Mouse (Mus musculus) neural tube, embryonic 10.5 days (tissue): ENCODE results near the gene Gcdh.
"Not testable (repeated sequence)": the region's sequence is repeated elsewhere in the genome, so short reads cannot be mapped to it uniquely, and the experiment has no call there.

Experiments used
- DNase-seq: peaks from one replicate; pipeline ENCODE4 v3.0.0-alpha.2; 2017; ENCODE audit warnings: low spot score; ENCODE audit errors: extremely low spot score

Gcdh gene

DNA sequence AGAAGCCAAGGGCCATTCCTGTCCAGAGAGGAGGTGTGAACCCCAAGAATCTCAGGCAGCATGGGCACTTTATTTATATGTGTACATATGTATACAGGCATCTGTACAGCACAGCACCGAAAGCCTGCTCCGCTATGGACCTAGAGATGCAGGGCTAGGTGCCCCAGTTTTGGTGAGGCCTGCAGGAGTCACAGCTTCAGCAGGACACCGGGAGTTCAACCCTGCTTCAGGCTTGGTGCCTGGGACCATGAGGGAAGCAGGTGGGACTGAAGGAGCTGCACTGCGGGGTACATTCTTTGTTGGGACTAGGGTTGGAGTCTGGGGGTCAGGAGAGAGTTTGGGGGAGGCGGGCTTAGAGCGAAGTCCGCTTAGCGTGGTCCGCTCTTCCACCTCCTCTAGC lies 18.1 kb upstream of the Gcdh start:
- DNase-seq = no peak

DNA sequence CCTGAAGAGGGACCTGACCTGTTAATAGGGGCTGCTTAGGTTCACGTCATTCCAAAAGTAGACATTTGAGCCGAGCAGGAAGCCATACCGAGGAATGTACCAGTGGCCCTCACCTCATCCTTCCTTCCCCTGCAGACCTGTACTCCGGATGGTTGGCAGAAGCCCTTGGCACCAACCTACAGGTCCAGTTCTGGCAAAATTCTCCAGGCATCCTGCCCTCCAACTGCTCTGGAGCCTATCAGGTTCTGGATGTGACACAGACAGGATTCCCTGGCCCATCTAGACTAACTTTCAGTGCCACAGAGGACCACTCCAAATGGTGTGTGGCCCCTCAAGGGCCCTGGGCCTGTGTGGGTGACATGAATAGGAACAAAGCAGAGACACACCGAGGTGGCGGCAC lies 16.8 kb upstream of the Gcdh start:
- DNase-seq = no peak

DNA sequence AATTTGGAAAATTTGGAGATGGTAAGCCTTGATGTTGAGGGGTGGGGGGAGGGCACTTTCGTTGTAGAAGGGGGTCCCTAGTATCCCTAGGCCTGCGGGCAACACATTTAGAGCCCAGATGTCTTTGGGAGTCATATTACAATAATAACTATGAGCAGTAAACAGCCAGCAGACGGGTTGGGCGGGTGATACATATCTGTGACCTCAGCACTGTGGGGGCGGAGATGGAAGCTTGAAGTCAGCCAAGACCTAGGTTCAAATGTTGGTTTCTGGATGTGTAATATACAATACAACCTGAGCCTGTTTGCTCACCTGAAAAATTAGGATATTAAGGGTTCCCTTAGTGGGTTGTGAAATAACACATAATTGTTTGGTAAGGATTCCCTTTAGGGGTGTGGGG lies 16.2 kb upstream of the Gcdh start:
- no peak for DNase-seq

DNA sequence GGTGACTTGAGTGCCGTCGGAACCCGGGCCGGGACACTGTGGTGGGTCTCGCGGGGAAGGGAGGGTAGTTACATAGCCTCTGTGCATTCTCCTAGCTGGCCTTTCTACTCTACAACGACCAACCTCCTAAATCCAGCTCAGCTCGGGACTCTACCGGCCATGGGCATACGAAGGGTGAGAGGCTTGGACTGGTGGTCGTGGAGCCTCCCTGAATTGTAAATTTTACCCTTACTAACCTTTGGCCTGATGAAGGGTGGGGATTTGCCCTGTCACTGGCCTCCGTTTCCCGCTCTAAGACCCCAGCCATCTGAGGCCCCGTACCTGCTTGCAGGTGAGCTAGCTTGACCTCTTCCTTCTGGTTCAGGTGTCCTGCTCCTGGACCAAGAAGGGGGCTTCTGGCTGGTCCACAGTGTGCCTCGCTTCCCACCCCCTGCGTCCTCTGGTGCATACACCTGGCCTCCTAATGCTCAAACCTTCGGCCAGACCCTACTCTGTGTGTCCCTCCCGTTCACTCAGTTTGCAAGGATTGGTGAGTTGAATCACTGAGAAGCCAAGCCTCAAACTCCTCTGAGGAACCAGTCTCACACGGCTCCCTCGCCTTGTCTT lies 15.5 kb upstream of the Gcdh start:
- no peak for DNase-seq

DNA sequence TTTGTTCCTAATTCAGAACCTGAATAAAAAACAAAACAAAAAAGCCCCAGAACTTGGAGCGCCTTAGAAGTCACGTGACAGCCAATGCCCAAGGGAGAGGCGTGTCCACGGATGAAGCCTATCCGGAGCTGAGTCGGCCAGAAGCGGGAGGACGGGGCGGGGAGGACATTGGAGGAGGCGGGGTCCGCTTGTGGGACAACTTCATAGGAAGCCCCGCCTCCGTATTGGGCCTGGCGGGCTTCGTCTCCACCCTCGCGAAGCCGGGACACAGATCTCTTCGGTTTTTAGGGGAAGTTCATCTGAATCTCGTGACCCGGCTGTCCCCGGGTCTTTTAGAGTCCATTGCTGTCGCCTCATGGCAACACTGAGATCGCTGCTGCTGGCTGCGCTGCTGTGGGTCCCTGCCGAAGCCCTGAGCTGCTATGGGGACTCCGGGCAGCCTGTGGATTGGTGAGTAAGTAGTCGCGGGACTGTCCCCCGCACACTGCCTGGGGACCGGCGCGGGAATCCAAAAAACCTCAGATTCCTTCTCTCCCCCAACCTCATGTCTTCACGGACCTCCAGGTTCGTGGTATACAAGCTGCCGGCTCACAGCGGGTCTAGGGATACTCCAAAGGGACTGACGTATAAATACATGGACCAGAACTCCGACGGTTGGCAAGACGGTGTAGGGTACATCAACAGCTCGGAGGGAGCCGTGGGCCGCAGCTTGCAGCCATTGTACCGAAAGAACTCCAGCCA lies 14.9 kb upstream of the Gcdh start, which contains the start of gene Dnase2a:
Gene Dnase2a, plus strand, starts transcription at position 140 of the 741 bp plus-strand sequence.
- DNase-seq = peak; percentile 92

DNA sequence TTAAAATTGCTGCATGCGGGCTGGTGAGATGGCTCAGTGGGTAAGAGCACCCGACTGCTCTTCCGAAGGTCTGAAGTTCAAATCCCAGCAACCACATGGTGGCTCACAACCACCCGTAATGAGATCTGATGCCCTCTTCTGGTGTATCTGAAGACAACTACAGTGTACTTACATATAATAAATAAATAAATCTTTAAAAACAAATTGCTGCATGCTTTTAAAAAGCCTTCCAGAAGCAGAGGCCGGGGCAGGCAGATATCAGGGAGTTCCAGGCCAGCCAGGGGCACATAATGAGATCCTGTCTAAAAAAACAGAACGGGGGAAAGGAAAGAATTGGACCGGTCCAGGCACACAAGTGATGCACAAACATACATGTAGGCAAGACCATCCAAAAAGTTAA lies 14.3 kb upstream of the Gcdh start:
- DNase-seq = not testable (repeated sequence)

DNA sequence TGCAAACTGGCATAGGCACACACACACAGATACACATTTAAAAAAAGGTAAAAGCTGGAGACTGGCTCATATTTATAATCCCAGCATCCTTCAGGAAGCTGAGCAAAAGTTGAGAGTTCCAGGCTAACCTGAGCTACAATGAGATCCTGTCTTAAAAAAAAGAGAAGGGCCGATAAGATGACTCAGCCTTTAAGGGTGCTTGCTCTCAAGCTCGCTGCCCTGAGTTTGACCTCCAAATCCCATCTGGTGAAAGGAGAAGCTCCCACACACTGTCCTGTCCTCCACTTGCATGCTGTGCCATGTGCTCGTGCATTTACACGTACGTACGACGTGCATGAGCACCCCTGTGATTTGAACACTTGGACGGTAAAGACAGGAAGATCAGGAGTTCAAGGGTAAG lies 13.8 kb upstream of the Gcdh start:
- DNase-seq = no peak

DNA sequence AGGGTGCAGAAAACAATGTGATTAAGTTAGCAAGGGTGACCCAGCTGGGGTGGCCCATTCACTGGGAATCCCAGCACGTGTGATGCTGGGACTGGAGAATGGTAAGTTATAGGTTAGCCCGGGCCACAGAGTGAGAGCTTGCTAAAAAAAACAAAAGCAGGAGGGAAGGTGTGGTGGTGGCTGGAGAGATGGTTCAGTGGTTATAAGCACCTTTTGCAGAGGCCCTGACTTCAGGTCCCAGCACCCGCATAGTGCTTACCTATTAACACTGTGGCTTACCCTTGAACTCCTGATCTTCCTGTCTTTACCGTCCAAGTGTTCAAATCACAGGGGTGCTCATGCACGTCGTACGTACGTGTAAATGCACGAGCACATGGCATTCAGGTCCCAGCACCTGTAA lies 13.3 kb upstream of the Gcdh start:
- no peak for DNase-seq

DNA sequence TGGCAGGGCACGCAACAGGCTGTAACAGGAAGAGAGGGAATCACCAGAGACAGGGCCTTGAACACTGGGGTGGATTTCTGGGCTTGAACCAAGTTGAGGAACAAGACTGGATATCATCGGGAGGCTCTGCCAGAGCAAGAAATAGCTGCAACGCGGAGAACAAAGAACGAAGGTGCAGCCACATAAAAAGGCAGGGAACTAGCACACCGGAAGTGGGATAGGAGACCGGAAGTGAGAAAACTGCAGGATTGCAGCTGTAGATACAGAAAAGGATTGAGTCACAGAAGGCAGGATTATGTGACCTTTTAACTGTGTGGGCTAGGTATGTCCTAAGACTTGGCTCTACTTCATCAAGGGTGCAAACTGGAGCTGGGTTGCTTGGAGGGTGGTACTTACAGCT lies 10.6 kb upstream of the Gcdh start:
- no peak for DNase-seq

DNA sequence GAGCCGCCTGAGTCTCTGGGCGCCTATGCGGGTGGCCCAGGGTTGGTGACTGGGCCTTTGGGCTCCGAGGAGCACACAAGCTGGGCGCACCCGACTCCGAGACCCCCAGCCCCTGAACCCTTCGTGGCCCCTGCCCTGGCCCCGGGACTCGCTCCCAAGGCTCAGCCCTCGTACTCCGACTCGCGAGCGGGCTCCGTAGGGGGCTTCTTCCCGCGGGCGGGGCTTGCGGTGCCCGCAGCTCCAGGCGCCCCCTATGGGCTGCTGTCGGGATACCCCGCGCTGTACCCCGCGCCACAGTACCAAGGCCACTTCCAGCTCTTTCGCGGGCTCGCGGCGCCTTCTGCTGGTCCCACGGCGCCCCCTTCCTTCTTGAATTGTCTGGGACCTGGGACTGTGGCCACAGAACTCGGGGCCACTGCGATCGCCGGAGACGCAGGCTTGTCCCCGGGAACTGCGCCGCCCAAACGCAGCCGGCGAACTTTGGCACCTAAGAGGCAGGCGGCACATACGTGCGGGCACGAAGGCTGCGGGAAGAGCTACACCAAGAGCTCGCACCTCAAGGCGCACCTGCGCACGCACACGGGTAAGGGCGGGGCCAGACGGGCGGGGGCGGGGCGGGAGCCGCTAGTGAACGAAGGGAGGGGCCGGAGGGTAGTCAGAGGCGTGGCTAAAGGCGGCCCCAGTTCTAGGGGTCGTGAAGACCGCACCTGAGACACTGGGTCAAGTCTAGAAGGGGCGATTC lies 9.4 kb upstream of the Gcdh start:
- DNase-seq = peak; percentile 93

DNA sequence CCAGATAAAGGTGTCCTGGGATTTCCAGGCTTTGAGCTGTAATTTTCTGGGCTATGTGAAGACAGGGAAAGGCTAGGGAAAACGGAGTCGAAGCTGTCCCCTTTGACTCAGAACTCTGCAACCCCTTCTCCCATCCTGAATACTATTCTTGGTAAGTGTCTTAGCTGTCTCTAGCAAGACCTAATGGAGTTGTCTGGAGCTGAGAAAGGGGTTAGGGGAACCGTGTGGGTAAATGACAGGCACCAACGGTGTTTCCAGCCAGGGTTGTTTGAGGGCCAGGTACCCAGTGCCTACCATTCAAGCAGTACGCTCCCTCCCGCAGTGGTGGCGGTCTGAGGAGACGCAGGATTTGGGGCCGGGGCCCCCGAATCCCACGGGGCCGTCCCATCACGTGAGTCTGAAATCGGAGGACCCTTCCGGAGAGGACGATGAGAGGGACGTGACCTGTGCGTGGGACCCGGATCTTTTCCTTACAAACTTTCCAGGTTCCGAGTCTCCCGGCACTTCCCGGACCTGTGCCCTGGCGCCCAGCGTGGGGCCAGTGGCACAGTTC lies 8.7 kb upstream of the Gcdh start:
- DNase-seq = no peak

DNA sequence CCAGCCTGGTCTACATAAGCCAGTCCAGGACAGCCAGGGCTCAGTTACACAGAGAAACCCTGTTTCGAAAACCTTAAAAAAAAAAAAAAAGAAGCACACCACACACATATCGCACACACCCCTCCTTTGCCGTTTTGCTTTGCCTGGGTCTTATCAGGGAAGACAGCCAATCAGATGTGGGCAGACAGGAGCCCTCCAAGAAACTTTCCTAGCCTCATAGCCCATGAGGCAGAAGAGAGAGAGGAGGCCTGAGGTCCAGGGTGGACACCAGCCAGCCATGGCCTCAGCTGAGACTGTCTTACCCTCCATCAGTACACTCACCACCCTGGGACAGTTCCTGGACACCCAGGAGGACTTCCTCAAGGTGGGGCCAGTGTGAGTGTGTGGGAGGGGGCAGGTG lies 8.0 kb upstream of the Gcdh start, which contains the start of gene Klf1:
Gene Klf1, plus strand, starts transcription at position 177 of the 400 bp plus-strand sequence.
- no peak for DNase-seq

DNA sequence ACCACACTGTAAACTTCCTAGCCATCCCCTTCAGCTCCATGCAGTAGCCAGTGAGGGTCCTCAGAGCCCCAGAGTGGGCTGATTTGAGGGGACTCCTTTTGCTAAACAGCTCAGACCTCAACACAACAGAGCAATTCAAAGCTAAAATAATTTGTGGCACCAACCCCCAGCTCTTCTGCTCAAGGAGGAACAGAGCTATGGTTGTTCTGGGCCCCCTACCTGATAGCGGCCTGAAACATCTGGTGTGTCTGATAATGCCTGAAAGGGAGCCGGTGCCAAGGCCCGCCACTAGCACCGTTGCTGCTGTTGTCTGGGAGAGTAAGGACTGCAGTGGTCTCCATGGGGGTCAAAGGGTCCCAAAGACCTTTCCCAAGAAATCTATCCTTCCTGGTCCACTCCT lies 7.3 kb upstream of the Gcdh start:
- no peak for DNase-seq

DNA sequence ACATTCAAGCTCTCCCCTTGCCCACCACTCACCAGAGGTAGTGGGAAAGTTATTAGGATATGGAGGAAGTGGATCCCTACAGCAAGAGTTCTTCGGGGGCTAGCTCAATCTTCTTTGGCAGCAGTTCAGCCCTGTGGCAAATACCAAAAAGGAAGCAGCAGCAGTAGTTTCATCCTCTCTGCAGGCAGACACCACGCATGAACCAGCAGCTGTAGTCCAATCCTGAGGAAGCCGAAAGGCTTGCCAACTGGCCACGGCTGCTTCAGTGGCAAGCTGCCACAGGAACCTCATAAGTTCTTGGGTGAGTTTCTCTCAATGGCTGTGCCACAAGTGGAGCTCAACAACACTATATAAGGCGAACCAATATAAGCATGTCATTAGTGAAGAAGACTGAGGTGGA lies 2.2 kb upstream of the Gcdh start:
- DNase-seq = no peak

DNA sequence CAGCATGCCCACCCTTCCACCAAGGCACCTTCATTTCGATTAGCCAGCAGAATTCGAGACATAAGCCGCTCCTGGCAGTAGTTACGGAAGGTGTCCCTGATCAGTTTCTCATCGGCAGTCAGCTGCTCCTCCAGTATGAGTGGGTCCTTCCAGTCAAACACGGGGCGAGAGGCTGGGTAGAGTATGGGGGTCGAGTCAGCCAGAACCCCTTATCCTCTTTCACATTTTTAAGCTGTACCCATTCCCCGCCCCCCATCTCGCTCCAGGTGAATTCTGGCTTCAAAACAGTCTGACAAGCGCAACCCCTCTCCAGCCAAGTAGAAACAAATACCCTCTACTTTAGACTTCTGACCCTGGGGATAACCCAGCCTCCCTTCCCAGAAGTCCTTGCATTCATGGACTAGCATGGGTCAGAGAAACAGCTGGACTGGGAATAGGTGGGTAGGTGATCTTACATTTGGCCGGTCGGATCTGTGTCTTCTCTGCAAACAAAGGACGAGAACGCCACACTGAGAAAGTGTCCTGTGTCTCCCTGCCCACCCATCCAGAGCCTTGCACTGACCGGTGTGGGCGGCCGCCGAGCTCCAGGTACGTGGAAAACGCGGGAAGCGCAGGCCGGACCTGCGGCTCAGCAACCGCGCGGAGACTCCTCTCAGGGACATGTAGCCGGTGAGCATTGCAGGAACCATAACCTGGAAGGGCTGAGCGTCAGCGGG lies 570 bp downstream of the Gcdh start:
- DNase-seq = no peak

DNA sequence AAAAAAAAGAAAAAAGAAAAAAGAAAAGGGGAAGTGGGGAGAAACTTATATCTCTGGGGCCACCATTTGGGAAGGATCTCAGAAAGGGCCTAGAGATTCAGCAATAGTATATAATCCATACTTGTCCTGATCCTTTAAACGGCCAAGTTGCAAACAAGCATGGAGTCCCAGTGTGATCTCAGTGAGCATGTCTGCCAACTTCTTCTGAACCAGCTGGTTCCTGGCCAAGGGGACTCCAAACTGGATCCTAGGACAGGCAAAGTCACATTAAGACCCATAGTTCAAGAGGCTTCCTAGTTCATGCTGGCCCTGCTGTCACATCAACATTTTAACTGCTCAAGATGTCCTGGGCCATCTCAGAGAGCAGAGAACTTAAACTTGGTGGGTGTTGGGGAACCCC lies 4.6 kb downstream of the Gcdh start:
- DNase-seq = no peak

DNA sequence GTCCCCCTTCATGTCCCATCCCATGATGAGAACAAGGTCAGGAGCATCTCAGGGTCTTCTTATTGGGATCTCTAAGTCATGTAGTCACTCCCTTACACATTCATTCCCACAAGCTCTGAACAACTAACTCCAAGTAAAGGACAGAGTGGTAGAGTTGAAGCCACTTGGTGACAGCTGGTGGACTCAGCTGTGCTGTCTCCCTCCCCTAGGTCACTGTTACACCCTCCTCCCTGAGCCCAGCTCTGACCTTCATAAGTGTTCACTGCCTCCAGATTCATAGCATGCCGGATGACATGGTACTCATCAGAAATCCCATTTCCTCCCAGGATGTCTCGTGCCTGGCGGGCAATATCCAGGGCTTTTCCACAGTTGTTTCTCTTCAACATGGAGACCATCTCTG lies 5.4 kb downstream of the Gcdh start:
- no peak for DNase-seq

DNA sequence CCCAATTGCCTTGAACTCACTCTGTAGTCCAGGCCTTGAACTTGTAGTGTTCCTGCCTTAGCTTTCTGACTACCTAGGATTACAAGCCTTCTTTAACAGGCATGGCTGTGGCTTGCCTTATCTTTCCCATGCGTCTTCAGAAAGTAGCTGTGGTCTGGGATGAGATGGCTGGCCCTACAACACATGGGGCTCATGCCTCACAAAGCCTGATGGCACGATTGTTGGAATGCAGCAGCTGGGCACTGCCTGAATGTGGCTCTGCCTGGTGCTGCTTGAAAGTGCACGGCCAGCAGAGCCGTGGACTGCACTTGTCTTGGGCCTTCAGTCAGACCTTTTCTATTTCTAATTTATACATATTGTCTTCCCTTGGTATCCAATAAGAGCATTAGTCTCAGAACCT lies 9.0 kb downstream of the Gcdh start:
- no peak for DNase-seq

DNA sequence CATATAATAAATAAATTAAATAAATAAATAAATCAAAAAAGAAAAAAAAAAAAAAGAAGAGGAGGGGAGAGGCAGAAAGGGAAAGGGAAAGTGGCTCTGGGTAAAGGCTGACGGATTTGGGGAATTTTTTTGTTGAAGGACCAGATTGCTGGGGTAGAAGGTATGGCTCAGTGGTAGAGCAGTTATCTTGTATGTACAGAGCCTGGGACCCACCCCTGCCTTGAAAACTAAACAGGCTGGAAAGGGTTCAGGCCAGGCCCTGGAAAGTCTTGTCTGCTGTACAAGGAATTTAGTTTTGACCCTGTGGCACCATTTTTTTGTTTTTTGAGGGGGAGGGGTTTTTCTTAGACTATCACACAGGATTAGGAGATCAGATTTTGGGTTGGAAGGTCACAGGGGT lies 14.8 kb downstream of the Gcdh start:
- no peak for DNase-seq

DNA sequence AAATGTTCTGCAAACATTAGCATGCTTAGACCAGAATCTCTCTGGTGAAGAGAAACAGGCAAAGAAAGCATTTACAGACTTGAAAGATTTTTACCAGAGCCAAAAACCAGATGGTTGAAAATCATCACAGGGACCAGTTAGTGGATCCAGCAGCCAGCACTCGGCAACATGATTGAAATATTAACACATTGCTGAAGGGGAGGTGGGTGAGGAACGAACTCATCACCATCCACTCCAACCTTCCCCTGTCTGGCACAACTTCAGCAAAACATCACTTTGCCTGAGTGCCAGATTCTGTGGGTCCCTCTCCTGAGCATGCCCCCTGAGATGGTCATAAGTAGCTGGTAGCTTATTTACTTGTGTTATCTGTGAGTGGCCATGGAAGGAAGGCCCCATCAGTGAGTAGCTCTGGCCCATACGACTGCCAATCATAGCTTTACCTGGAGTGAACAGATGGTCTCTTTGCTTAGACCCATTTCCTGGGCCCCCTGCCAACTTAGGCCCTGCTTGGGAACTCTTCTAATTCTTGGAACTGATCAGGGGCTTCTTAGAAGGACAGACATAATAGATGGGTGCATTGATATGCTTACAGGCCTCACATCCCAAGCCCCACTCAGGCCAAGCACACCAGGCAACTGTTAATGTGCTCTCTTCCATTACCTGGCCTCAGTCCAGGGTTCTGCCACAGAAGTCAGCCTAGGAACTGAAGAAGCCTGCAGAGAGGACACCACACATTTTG lies 16.3 kb downstream of the Gcdh start:
- DNase-seq = no peak

DNA sequence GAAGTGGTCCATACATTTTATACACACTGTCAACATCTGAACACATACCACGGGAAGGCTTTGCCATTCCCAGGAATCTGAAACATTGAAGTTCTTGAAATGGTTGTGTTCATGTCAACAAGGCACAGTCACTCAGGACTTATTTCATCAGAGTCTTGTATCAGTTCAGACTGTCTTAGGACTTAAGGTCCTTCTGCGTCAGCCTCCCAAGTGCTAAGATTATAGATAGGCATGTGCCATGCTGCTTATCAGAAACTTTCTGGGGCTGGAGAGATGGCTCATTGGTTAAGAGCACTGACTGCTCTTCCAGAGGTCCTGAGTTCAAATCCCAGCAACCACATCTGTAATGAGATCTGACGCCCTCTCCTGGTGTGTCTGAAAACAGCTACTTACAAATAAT lies 19.4 kb downstream of the Gcdh start:
- DNase-seq = no peak
